Mouse (Mus musculus) lung, postnatal 0 days (tissue): ENCODE measurements around the gene Mmrn2. TPM values are rescaled to one million over a fixed set of nuclear protein-coding genes. Genes with fewer than 3 reads are reported as not detected.

Source experiments
- ATAC-seq: fragments of 200-750 bp; cut with Nextera tagmentation; 2 replicates; pipeline ENCODE4 v1.8.0; 2017; ENCODE audit warnings: moderate library complexity
- DNase-seq: peaks from one replicate; pipeline ENCODE4 v3.0.0-alpha.2; 2016; ENCODE audit warnings: low spot score
- H3K27ac ChIP-seq: fragments of 300-500 bp; sonication (generic); 2 replicates; pipeline ENCODE4 v1.5.1; 2014; ENCODE audit warnings: antibody characterized with exemption, mild to moderate bottlenecking, low read length, mixed read lengths
- H3K27me3 ChIP-seq: fragments of 300-500 bp; sonication (generic); replicated peaks from 2 replicates; pipeline ENCODE4 v1.6.1; 2014; ENCODE audit warnings: low read length, mixed read lengths; ENCODE audit not compliant: insufficient read depth
- H3K36me3 ChIP-seq: fragments of 300-500 bp; sonication (generic); 2 replicates; pipeline ENCODE4 v1.6.1; 2014; ENCODE audit warnings: low read length, mixed read lengths; ENCODE audit not compliant: insufficient read depth
- H3K4me1 ChIP-seq: fragments of 300-500 bp; sonication (generic); 2 replicates; pipeline ENCODE4 v1.6.1; 2014; ENCODE audit warnings: antibody characterized with exemption, low read depth, low read length, mixed read lengths; ENCODE audit not compliant: insufficient read depth
- H3K4me2 ChIP-seq: fragments of 300-500 bp; sonication (generic); replicated peaks from 2 replicates; pipeline ENCODE4 v1.6.1; 2014; ENCODE audit warnings: low read depth, mild to moderate bottlenecking, low read length, moderate library complexity, mixed read lengths
- H3K4me3 ChIP-seq: fragments of 300-500 bp; sonication (generic); 2 replicates; pipeline ENCODE4 v1.5.1; 2014; ENCODE audit warnings: low read depth, low read length
- H3K9ac ChIP-seq: fragments of 300-500 bp; sonication (generic); replicated peaks from 2 replicates; pipeline ENCODE4 v1.6.1; 2014; ENCODE audit warnings: low read depth, mild to moderate bottlenecking
- H3K9me3 ChIP-seq: fragments of 300-500 bp; sonication (generic); 2 replicates; pipeline ENCODE4 v1.6.1; 2016; ENCODE audit warnings: low read length, mixed read lengths
- CTCF ChIP-seq: IDR thresholded peaks from 2 replicates; pipeline ENCODE4 v1.5.1; 2016; ENCODE audit warnings: antibody characterized with exemption, mild to moderate bottlenecking
- EP300 ChIP-seq: IDR thresholded peaks from 2 replicates; pipeline ENCODE4 v1.6.1; 2016; ENCODE audit warnings: antibody characterized with exemption, mild to moderate bottlenecking, control low read depth
- WGBS: fragments of 180-500 bp; shearing (Covaris S2); extraction: QIAGEN DNeasy Blood & Tissue Kit; methylation state at CpG from one replicate; pipeline ENCODE4 v1.1.7; 2014; 5-methylcytosine and 5-hydroxymethylcytosine counted together
- polyA plus RNA-seq: library from polyadenylated mRNA; unstranded; fragments of >200 nt; fragmentation: Nextera tagmentation; extraction: Ambion mirVana; gene quantifications from 2 replicates; pipeline ENCODE4 v1.2.1, GENCODE M21; 2015

The Mmrn2 gene
- polyA plus RNA-seq, 1 experiment from 2014 or later, result 15.4 TPM

- peak overlapping the region; percentile 30 for H3K4me2 ChIP-seq
- no peaks in the 10 kb centered on the region for H3K36me3 ChIP-seq
- no peak for ATAC-seq
- H3K27ac ChIP-seq, result no peak overlapping the region
- no peaks in the 10 kb centered on the region for H3K9me3 ChIP-seq
- 0 out of 2 replicates have a peak, but pooled peaks cover 4% of the 10 kb centered on the region for H3K4me1 ChIP-seq
- DNase-seq, result no peak
- peak overlapping the region; percentile 19 for H3K4me3 ChIP-seq
- H3K9ac ChIP-seq, result no peak overlapping the region
- 78% methylated on average over 5 of the region's 5 CpGs for WGBS
- 0 out of 2 replicates have a peak, but pooled peaks have one; percentile 15 for TF ChIP-seq CTCF
- TF ChIP-seq EP300, result no peak
- no peaks in the 10 kb centered on the region for H3K27me3 ChIP-seq
Observed at GRCm38 (mm10) chr14:34375941-34376340, 676 bp downstream of the Mmrn2 start.

GRCm38 (mm10) chr14:34377121-34377520 is 1.9 kb downstream of the Mmrn2 start:
- no peak overlapping the region for H3K9ac ChIP-seq
- H3K9me3 ChIP-seq, result no peaks in the 10 kb centered on the region
- WGBS, result 74% methylated on average over 4 of the region's 4 CpGs
- peak overlapping the region; percentile 30; the same call in 1 of the 2 replicates for H3K4me2 ChIP-seq
- no peak overlapping the region for H3K4me3 ChIP-seq
- no peak for ATAC-seq
- no peaks in the 10 kb centered on the region for H3K27me3 ChIP-seq
- no peak for DNase-seq
- 0 out of 2 replicates have a peak, but pooled peaks cover 4% of the 10 kb centered on the region for H3K4me1 ChIP-seq
- TF ChIP-seq CTCF (no peak), EP300 (no peak)
- no peaks in the 10 kb centered on the region for H3K36me3 ChIP-seq
- peak overlapping the region; percentile 2; the same call in 1 of the 2 replicates for H3K27ac ChIP-seq

- peak; percentile 60 for ATAC-seq
- peak; percentile 23 for DNase-seq
- no peak for TF ChIP-seq CTCF
- TF ChIP-seq EP300, result no peak
Observed at GRCm38 (mm10) chr14:34378560-34379331, 3.5 kb downstream of the Mmrn2 start.

GRCm38 (mm10) chr14:34382921-34383704 is 7.8 kb downstream of the Mmrn2 start:
- Histone ChIP-seq H3K9ac (no peak overlapping the region), H3K27ac (no peak overlapping the region), H3K36me3 (no peaks in the 10 kb centered on the region), H3K27me3 (no peaks in the 10 kb centered on the region), H3K9me3 (no peaks in the 10 kb centered on the region), H3K4me2 (no peak overlapping the region), H3K4me3 (no peak overlapping the region), H3K4me1 (0 out of 2 replicates have a peak, but pooled peaks cover 3% of the 10 kb centered on the region)
- no peak for TF ChIP-seq EP300
- TF ChIP-seq CTCF, result no peak
- WGBS, result 87% methylated on average over 7 of the region's 9 CpGs
- DNase-seq (no peak), ATAC-seq (no peak)

More at GRCm38 (mm10) chr14:34378560-34379331, 3.5 kb downstream of the Mmrn2 start:
- H3K36me3 ChIP-seq, result no peaks in the 10 kb centered on the region
- H3K4me3 ChIP-seq, result no peak overlapping the region
- H3K4me1 ChIP-seq, result 0 out of 2 replicates have a peak, but pooled peaks cover 4% of the 10 kb centered on the region
- H3K9me3 ChIP-seq, result no peaks in the 10 kb centered on the region
- no peaks in the 10 kb centered on the region for H3K27me3 ChIP-seq
- no peak overlapping the region for H3K9ac ChIP-seq
- peak overlapping the region; percentile 54 for H3K27ac ChIP-seq
- 26% methylated on average over 11 of the region's 11 CpGs for WGBS
- no peak overlapping the region for H3K4me2 ChIP-seq

GRCm38 (mm10) chr14:34393295-34393694 is 18.0 kb downstream of the Mmrn2 start:
- TF ChIP-seq EP300, result no peak
- TF ChIP-seq CTCF, result no peak
- Histone ChIP-seq H3K27me3 (no peaks in the 10 kb centered on the region), H3K9me3 (no peaks in the 10 kb centered on the region), H3K4me1 (no peaks in the 10 kb centered on the region), H3K27ac (no peak overlapping the region), H3K9ac (no peak overlapping the region), H3K4me2 (no peak overlapping the region), H3K4me3 (no peak overlapping the region), H3K36me3 (no peaks in the 10 kb centered on the region)
- 57% methylated on average over 4 of the region's 4 CpGs for WGBS
- DNase-seq (no peak), ATAC-seq (no peak)

GRCm38 (mm10) chr14:34397871-34398270 is 22.6 kb downstream of the Mmrn2 start:
- H3K27ac ChIP-seq, result no peak overlapping the region
- DNase-seq, result no peak
- no peaks in the 10 kb centered on the region for H3K27me3 ChIP-seq
- no peak overlapping the region for H3K4me2 ChIP-seq
- H3K4me3 ChIP-seq, result no peak overlapping the region
- no peak for ATAC-seq
- TF ChIP-seq CTCF (no peak), EP300 (no peak)
- H3K9ac ChIP-seq, result no peak overlapping the region
- no peaks in the 10 kb centered on the region for H3K9me3 ChIP-seq
- H3K4me1 ChIP-seq, result no peaks in the 10 kb centered on the region
- H3K36me3 ChIP-seq, result no peaks in the 10 kb centered on the region
- WGBS, result 85% methylated on average over 5 of the region's 5 CpGs
